Mouse (Mus musculus) bone marrow, adult 2 months (tissue): ENCODE data around the gene Dbndd2.

Experiments
- CTCF ChIP-seq: fragments of 200-500 bp; IDR thresholded peaks from 2 replicates; pipeline ENCODE4 v1.5.1; 2011; ENCODE audit warnings: low read length, control low read depth; ENCODE audit not compliant: control insufficient read depth, insufficient read depth
- POLR2A ChIP-seq: fragments of 200-500 bp; IDR thresholded peaks from 2 replicates; pipeline ENCODE4 v1.6.1; 2011; ENCODE audit warnings: low read depth, mild to moderate bottlenecking, control low read depth, low read length, borderline replicate concordance; ENCODE audit not compliant: control insufficient read depth

- TF ChIP-seq CTCF, result no peak
- no peak for TF ChIP-seq POLR2A
These were observed 33.8 kb upstream of the Dbndd2 start for GRCm38 (mm10) chr2:164452000-164452676.
